Mouse (Mus musculus) kidney, adult 2 months (tissue): ENCODE data around the gene Camk2n2.

Experiments used
- CTCF ChIP-seq: fragments of 200-500 bp; conservative IDR thresholded peaks from 2 replicates; pipeline ENCODE4 v1.5.1; 2011; ENCODE audit warnings: low read depth, mild to moderate bottlenecking, control low read depth, low read length, moderate library complexity, mixed read lengths; ENCODE audit not compliant: insufficient read depth, insufficient read length
- POLR2A ChIP-seq: fragments of 200-500 bp; IDR thresholded peaks from one replicate; pipeline ENCODE4 v1.6.1; 2011; ENCODE audit warnings: low read depth, low read length, control low read depth

DNA sequence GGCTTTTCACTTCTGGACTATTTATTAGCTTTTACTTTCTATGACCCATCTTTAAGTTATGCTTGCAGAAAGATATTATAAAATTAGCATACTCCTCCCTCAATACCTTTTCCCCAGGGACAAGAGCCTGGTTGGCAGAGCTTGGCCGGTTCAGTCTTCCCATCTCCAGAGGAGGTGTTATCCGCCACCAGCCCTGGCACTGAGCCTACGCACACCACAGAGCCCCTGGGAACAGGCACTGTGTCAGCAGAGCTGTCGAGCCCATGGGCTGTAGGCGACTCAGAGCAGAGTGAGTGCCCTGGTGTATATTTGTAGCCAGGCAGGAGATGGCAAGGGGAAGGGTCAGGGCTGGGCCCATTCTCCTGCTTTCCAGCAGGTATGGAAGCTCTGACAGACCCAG lies 20.6 kb downstream of the Camk2n2 start:
- no peak for TF ChIP-seq CTCF
- TF ChIP-seq POLR2A, result no peak
